Mouse (Mus musculus) kidney, postnatal 0 days (tissue): ENCODE data around the gene Rnf126. TPM values are rescaled to one million over a fixed set of nuclear protein-coding genes. Genes with fewer than 3 reads are reported as not detected.
"Not testable (repeated sequence)": the region's sequence is repeated elsewhere in the genome, so short reads cannot be mapped to it uniquely, and the experiment has no call there.

ENCODE experiments used
- ATAC-seq: fragments of 200-750 bp; cut with Nextera tagmentation; replicated peaks from 2 replicates; pipeline ENCODE4 v1.8.0; 2017; ENCODE audit warnings: low read depth, moderate number of reproducible peaks, moderate TSS enrichment, moderate library complexity; ENCODE audit not compliant: low FRiP score
- DNase-seq: peaks from one replicate; pipeline ENCODE4 v3.0.0-alpha.2; 2016; ENCODE audit warnings: low spot score
- H3K27ac ChIP-seq: fragments of 300-500 bp; sonication (generic); 2 replicates; pipeline ENCODE4 v1.5.1; 2014; ENCODE audit warnings: mild to moderate bottlenecking
- H3K27me3 ChIP-seq: fragments of 300-500 bp; sonication (generic); 2 replicates; pipeline ENCODE4 v1.6.1; 2014; ENCODE audit warnings: low read length, mixed read lengths; ENCODE audit not compliant: insufficient read depth
- H3K36me3 ChIP-seq: fragments of 300-500 bp; sonication (generic); 2 replicates; pipeline ENCODE4 v1.6.1; 2014; ENCODE audit warnings: low read length, mixed read lengths; ENCODE audit not compliant: insufficient read depth
- H3K4me1 ChIP-seq: fragments of 300-500 bp; sonication (generic); replicated peaks from 2 replicates; pipeline ENCODE4 v1.6.1; 2014; ENCODE audit warnings: antibody characterized with exemption, low read length, mixed read lengths; ENCODE audit not compliant: insufficient read depth
- H3K4me2 ChIP-seq: fragments of 300-500 bp; sonication (generic); 2 replicates; pipeline ENCODE4 v1.6.1; 2014; ENCODE audit warnings: mild to moderate bottlenecking, low read length, moderate library complexity, mixed read lengths
- H3K4me3 ChIP-seq: fragments of 300-500 bp; sonication (generic); replicated peaks from 2 replicates; pipeline ENCODE4 v1.5.1; 2014; ENCODE audit warnings: low read depth, low read length
- H3K9ac ChIP-seq: fragments of 300-500 bp; sonication (generic); 2 replicates; pipeline ENCODE4 v1.6.1; 2014; ENCODE audit warnings: low read depth, low read length
- H3K9me3 ChIP-seq: fragments of 300-500 bp; sonication (generic); replicated peaks from 2 replicates; pipeline ENCODE4 v1.6.1; 2016; ENCODE audit warnings: low read length, inconsistent platforms, mixed read lengths
- CTCF ChIP-seq: IDR thresholded peaks from 2 replicates; pipeline ENCODE4 v1.5.1; 2016; ENCODE audit warnings: antibody characterized with exemption, low read depth, mild to moderate bottlenecking, moderate library complexity
- WGBS: fragments of 180-500 bp; shearing (Covaris S2); extraction: QIAGEN DNeasy Blood & Tissue Kit; methylation state at CpG from one replicate; pipeline ENCODE4 v1.1.7; 2014; 5-methylcytosine and 5-hydroxymethylcytosine counted together
- polyA plus RNA-seq: library from polyadenylated mRNA; unstranded; fragments of >200 nt; fragmentation: Nextera tagmentation; extraction: Ambion mirVana; gene quantifications from 2 replicates; pipeline ENCODE4 v1.2.1, GENCODE M21; 2015

Gene Rnf126
- polyA plus RNA-seq, 1 experiment from 2014 or later: 82.4 TPM

- no peak overlapping the region for H3K4me2 ChIP-seq
- H3K4me1 ChIP-seq: peaks cover 20% of the 10 kb centered on the region
- no peak overlapping the region for H3K27ac ChIP-seq
- H3K9me3 ChIP-seq: no peaks in the 10 kb centered on the region
- no peak overlapping the region for H3K4me3 ChIP-seq
- H3K9ac ChIP-seq: no peak overlapping the region
- H3K36me3 ChIP-seq: peaks cover 21% of the 10 kb centered on the region; the same call in 1 of the 2 replicates
- ATAC-seq (no peak), DNase-seq (no peak)
- H3K27me3 ChIP-seq: no peaks in the 10 kb centered on the region
- no peak for TF ChIP-seq CTCF
- 86% methylated on average over 7 of the region's 7 CpGs for WGBS
Measured at GRCm38 (mm10) chr10:79764234-79764633, 2.5 kb downstream of the Rnf126 start.

GRCm38 (mm10) chr10:79762875-79763274, 3.9 kb downstream of the Rnf126 start:
- no peaks in the 10 kb centered on the region for H3K27me3 ChIP-seq
- H3K4me2 ChIP-seq: no peak overlapping the region
- no peaks in the 10 kb centered on the region for H3K9me3 ChIP-seq
- 82% methylated on average over 3 of the region's 3 CpGs for WGBS
- no peak overlapping the region for H3K9ac ChIP-seq
- peaks cover 34% of the 10 kb centered on the region for H3K36me3 ChIP-seq
- ATAC-seq: no peak
- H3K27ac ChIP-seq: no peak overlapping the region
- no peak for DNase-seq
- H3K4me3 ChIP-seq: no peak overlapping the region
- peaks cover 15% of the 10 kb centered on the region for H3K4me1 ChIP-seq
- no peak for TF ChIP-seq CTCF

DNA sequence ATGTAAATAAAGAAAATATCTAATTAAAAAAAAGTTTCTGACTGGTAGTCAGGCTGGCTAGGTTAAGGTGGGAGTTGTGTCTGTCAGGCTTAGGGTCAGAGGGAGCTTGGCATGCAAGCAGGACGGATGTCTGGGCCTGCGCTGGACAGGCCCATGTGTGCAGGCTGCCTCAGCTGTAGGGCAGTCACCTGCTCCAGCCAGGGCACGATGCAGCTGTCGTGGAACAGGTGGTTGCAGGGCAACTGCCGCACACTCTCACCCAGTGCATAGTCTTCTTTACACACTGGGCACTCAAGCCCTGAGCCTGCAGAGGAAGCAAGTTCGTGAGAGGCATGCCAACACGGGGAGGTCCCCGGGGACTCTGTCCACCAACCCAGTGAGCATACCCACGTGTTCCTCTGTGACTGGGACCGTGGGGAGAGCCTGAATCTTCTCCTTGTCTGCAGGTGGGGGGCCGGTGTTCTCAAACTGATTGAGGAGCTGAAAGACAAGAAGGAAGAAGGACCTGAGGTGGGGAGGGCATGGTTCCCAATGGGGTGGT, 6.1 kb downstream of the Rnf126 start:
- Histone ChIP-seq H3K27ac (no peak overlapping the region), H3K9ac (no peak overlapping the region), H3K9me3 (no peaks in the 10 kb centered on the region), H3K27me3 (no peaks in the 10 kb centered on the region), H3K36me3 (peaks cover 42% of the 10 kb centered on the region), H3K4me3 (no peak overlapping the region), H3K4me1 (peaks cover 9% of the 10 kb centered on the region; the same call in 1 of the 2 replicates), H3K4me2 (no peak overlapping the region)
- ATAC-seq (no peak), DNase-seq (no peak)
- WGBS: 89% methylated on average over 11 of the region's 11 CpGs
- TF ChIP-seq CTCF: no peak

- H3K36me3 ChIP-seq: peaks cover 42% of the 10 kb centered on the region
- DNase-seq, H3K27me3 ChIP-seq, H3K4me2 ChIP-seq, H3K27ac ChIP-seq, H3K4me3 ChIP-seq, ATAC-seq, H3K4me1 ChIP-seq, H3K9ac ChIP-seq, H3K9me3 ChIP-seq: not testable (repeated sequence)
- 95% methylated on average over 1 of the region's 1 CpGs for WGBS
Measured at GRCm38 (mm10) chr10:79759675-79760074, 7.1 kb downstream of the Rnf126 start.

- peaks cover 36% of the 10 kb centered on the region for H3K36me3 ChIP-seq
- no peaks in the 10 kb centered on the region for H3K9me3 ChIP-seq
- no peak overlapping the region for H3K4me3 ChIP-seq
- no peaks in the 10 kb centered on the region for H3K27me3 ChIP-seq
- no peak overlapping the region for H3K27ac ChIP-seq
- peaks cover 8% of the 10 kb centered on the region; the same call in 1 of the 2 replicates for H3K4me1 ChIP-seq
- H3K9ac ChIP-seq: no peak overlapping the region
- DNase-seq (no peak), ATAC-seq (no peak)
- no peak for TF ChIP-seq CTCF
- WGBS: 90% methylated on average over 24 of the region's 24 CpGs
- no peak overlapping the region for H3K4me2 ChIP-seq
Measured at GRCm38 (mm10) chr10:79756660-79757059, 10.1 kb downstream of the Rnf126 start.

DNA sequence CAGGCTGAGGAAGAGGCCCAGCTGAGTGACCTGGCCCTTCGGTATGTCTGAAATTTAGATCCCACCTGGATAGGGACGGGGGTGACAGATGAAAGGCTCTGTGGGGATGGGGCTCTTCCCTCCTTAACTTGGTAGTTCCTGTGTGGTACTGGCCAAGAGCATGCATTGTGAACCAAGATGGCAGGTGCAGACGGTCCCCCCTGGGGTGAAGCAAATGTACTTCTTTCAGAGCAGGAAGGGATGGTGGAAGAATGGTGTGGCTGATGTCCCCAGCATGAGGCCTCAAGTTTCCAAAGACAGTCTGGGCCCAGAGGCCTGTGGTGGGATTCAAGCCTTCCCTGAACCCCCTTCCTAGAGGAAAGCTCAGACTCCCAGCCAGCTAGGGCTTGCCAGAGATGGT, 10.9 kb downstream of the Rnf126 start:
- no peak overlapping the region for H3K4me2 ChIP-seq
- no peak for ATAC-seq
- 85% methylated on average over 3 of the region's 3 CpGs for WGBS

More for the DNA sequence above, 10.9 kb downstream of the Rnf126 start:
- Histone ChIP-seq H3K9me3 (no peaks in the 10 kb centered on the region), H3K27ac (no peak overlapping the region), H3K27me3 (no peaks in the 10 kb centered on the region), H3K36me3 (peaks cover 28% of the 10 kb centered on the region), H3K9ac (no peak overlapping the region), H3K4me1 (peaks cover 8% of the 10 kb centered on the region; the same call in 1 of the 2 replicates), H3K4me3 (no peak overlapping the region)
- no peak for TF ChIP-seq CTCF
- DNase-seq: no peak
